Mouse (Mus musculus) hindbrain, embryonic 12.5 days (tissue): ENCODE data around the gene Adam22. TPM values are rescaled to one million over a fixed set of nuclear protein-coding genes. Genes with fewer than 3 reads are reported as not detected.
A peak's percentile ranks its signal among the peaks of the same experiment; 100 is the strongest.

Source experiments
- ATAC-seq: fragments of 200-750 bp; cut with Nextera tagmentation; 2 replicates; pipeline ENCODE4 v1.8.0; 2017; ENCODE audit warnings: moderate TSS enrichment; ENCODE audit not compliant: low FRiP score
- H3K27ac ChIP-seq: fragments of 300-500 bp; sonication (generic); 2 replicates; pipeline ENCODE4 v1.5.1; 2016; ENCODE audit warnings: mild to moderate bottlenecking
- H3K27me3 ChIP-seq: fragments of 300-500 bp; sonication (generic); 2 replicates; pipeline ENCODE4 v1.6.1; 2016; ENCODE audit warnings: mild to moderate bottlenecking
- H3K36me3 ChIP-seq: fragments of 300-500 bp; sonication (generic); 2 replicates; pipeline ENCODE4 v1.6.1; 2016; ENCODE audit warnings: mild to moderate bottlenecking
- H3K4me1 ChIP-seq: fragments of 300-500 bp; sonication (generic); 2 replicates; pipeline ENCODE4 v1.6.1; 2016
- H3K4me2 ChIP-seq: fragments of 300-500 bp; sonication (generic); replicated peaks from 2 replicates; pipeline ENCODE4 v1.6.1; 2016; ENCODE audit warnings: mild to moderate bottlenecking
- H3K4me3 ChIP-seq: fragments of 300-500 bp; sonication (generic); 2 replicates; pipeline ENCODE4 v1.5.1; 2016; ENCODE audit warnings: mild to moderate bottlenecking
- H3K9ac ChIP-seq: fragments of 300-500 bp; sonication (generic); 2 replicates; pipeline ENCODE4 v1.6.1; 2016; ENCODE audit warnings: mild to moderate bottlenecking, moderate library complexity
- H3K9me3 ChIP-seq: fragments of 300-500 bp; sonication (generic); replicated peaks from 2 replicates; pipeline ENCODE4 v1.6.1; 2016; ENCODE audit warnings: mild to moderate bottlenecking
- WGBS: fragments of 180-500 bp; shearing (Covaris S2); methylation state at CpG from one replicate; pipeline ENCODE4 v1.1.7; 2016; 5-methylcytosine and 5-hydroxymethylcytosine counted together
- polyA plus RNA-seq: library from polyadenylated mRNA; unstranded; fragments of >200 nt; fragmentation: Nextera tagmentation; extraction: Ambion mirVana; gene quantifications from 2 replicates; pipeline ENCODE4 v1.2.1, GENCODE M21; 2016

Gene Adam22
- 26.6 and 29.3 TPM in 2 replicates for polyA plus RNA-seq

- H3K4me3 ChIP-seq: peak within 1 kb of the TSS; percentile 74
- no peaks in the 10 kb centered on the region for H3K4me1 ChIP-seq
- peak within 1 kb of the TSS; percentile 87 for H3K27ac ChIP-seq
- WGBS: under 1% methylated on average over 55 of the region's 55 CpGs
- no peaks in the 10 kb centered on the region for H3K9me3 ChIP-seq
- H3K9ac ChIP-seq: peak within 1 kb of the TSS; percentile 82
- no peaks in the 10 kb centered on the region for H3K36me3 ChIP-seq
- peak within 1 kb of the TSS; percentile 77 for H3K4me2 ChIP-seq
- peak; percentile 97 for ATAC-seq
- no peaks in the 10 kb centered on the region for H3K27me3 ChIP-seq
These were observed at the start of gene Adam22 for GRCm38 (mm10) chr5:8367614-8368327. Gene Adam22, minus strand, starts transcription at chr5:8368160.

DNA sequence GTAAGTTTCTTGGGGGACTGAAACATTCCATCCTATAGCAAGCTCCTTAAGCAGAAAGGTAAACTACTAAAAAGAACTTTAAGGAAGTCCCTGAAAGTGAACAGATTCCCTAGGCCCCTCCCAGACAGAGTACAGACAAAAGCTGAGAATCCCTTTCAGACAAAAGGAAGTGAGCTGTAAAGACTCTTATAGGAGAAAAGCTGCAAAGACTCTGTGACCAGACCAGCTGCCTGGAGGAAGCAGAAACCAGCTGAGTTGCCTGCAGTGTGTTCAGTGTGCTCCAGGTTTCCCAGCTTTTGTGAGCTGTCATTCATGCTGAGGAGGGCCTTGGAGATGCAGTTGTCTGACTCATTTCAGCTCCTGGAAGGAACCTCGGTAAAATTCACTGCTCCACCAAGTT, 49.5 kb upstream of the Adam22 start:
- no peaks in the 10 kb centered on the region for H3K27me3 ChIP-seq
- no peak overlapping the region for H3K27ac ChIP-seq
- ATAC-seq: no peak
- no peak overlapping the region for H3K4me3 ChIP-seq
- peaks cover 19% of the 10 kb centered on the region for H3K36me3 ChIP-seq
- peaks cover 8% of the 10 kb centered on the region for H3K4me1 ChIP-seq
- no peak overlapping the region for H3K9ac ChIP-seq
- H3K9me3 ChIP-seq: no peaks in the 10 kb centered on the region
- no peak overlapping the region for H3K4me2 ChIP-seq
- 45% methylated on average over 1 of the region's 1 CpGs for WGBS

DNA sequence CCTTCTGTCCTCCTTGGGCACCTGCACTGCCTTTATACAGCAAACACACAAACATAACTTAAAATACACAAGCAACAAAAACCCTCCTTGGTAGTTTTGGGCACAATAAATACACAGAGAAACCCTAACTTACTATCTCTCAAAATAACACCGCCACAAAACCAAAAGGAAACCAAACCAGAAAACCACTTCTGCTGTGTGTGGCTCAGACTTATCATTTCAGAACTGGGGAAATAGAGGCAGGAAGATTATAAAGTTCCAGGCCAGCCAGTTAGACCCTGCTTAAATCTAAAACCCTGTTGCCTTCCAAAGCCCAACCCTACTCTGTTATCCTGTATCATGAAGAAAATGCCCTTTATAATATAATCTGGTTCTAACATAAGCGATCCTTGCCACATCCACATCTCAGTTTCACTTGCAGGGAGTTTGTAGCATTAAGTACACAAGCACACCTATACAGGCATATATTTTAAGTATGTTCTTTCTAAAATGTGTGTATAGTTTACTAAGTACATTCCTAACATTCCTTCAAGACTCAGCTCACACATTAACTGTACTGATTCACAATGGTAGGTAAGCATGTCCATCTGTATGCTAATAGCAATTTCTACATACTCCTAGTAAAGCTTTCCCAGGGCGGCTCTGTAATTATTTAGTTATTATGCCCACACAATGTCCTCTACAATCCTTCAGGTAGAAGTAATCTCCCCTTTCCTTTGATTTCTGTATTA, 48.9 kb upstream of the Adam22 start:
- H3K4me2 ChIP-seq: no peak overlapping the region
- WGBS: 94% methylated on average over 3 of the region's 3 CpGs
- ATAC-seq: no peak
- H3K4me3 ChIP-seq: no peak overlapping the region
- H3K9me3 ChIP-seq: no peaks in the 10 kb centered on the region
- peaks cover 8% of the 10 kb centered on the region for H3K4me1 ChIP-seq
- peaks cover 19% of the 10 kb centered on the region for H3K36me3 ChIP-seq
- H3K27me3 ChIP-seq: no peaks in the 10 kb centered on the region
- no peak overlapping the region for H3K9ac ChIP-seq
- H3K27ac ChIP-seq: no peak overlapping the region

- Histone ChIP-seq H3K4me2 (no peak overlapping the region), H3K9me3 (no peaks in the 10 kb centered on the region), H3K27me3 (no peaks in the 10 kb centered on the region), H3K4me3 (no peak overlapping the region), H3K36me3 (peaks cover 36% of the 10 kb centered on the region), H3K9ac (no peak overlapping the region), H3K4me1 (no peaks in the 10 kb centered on the region), H3K27ac (no peak overlapping the region)
- no peak for ATAC-seq
- 95% methylated on average over 4 of the region's 4 CpGs for WGBS
These were observed 40.8 kb upstream of the Adam22 start for GRCm38 (mm10) chr5:8408746-8409145.

- H3K4me3 ChIP-seq: no peak overlapping the region
- H3K9ac ChIP-seq: no peak overlapping the region
- no peaks in the 10 kb centered on the region for H3K9me3 ChIP-seq
- H3K4me2 ChIP-seq: no peak overlapping the region
- H3K4me1 ChIP-seq: no peaks in the 10 kb centered on the region
- no peaks in the 10 kb centered on the region for H3K27me3 ChIP-seq
- H3K27ac ChIP-seq: no peak overlapping the region
- peaks cover 24% of the 10 kb centered on the region for H3K36me3 ChIP-seq
- ATAC-seq: no peak
- 91% methylated on average over 13 of the region's 13 CpGs for WGBS
These were observed 29.8 kb upstream of the Adam22 start for GRCm38 (mm10) chr5:8397587-8398249.

DNA sequence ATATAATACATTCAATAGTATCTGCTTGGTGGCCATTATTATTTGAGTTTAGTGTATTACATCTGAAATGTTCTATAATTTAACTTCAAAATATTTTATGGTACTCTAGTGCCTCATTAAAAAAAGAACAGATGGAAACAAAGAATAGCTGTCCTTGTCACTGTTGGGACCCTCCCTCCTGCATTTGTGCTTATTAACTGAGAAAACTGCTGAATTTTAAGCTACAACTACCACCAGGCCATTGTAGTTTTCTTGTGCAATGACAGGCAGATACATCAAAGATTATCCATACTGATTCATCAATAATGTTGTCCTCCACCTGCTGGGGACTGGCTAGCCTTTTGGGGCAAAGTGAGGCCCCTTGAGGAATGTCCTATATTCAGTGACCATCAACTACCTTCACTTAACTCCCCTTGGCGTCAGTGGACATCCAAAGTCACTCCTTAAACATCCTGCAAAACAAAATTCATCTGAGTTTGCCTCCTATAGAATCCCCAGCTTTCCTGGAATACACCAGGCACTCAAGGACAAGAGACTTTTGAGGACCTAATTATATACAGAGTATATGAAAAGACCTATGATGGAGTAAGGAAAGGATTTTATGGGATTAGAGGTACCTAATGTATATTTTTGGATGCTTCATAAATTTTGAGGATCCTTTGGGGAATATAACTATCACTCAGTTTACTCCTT, 26.1 kb upstream of the Adam22 start:
- Histone ChIP-seq H3K4me2 (no peak overlapping the region), H3K4me3 (no peak overlapping the region), H3K4me1 (no peaks in the 10 kb centered on the region), H3K9me3 (no peaks in the 10 kb centered on the region), H3K27ac (no peak overlapping the region), H3K9ac (no peak overlapping the region), H3K36me3 (peaks cover 15% of the 10 kb centered on the region), H3K27me3 (no peaks in the 10 kb centered on the region)
- ATAC-seq: no peak
- 68% methylated on average over 1 of the region's 1 CpGs for WGBS

- 83% methylated on average over 5 of the region's 5 CpGs for WGBS
- H3K9me3 ChIP-seq: no peaks in the 10 kb centered on the region
- no peak overlapping the region for H3K4me2 ChIP-seq
- no peaks in the 10 kb centered on the region for H3K4me1 ChIP-seq
- no peak overlapping the region for H3K27ac ChIP-seq
- no peaks in the 10 kb centered on the region for H3K36me3 ChIP-seq
- no peak overlapping the region for H3K9ac ChIP-seq
- ATAC-seq: no peak
- H3K27me3 ChIP-seq: no peaks in the 10 kb centered on the region
- no peak overlapping the region for H3K4me3 ChIP-seq
These were observed 6.4 kb upstream of the Adam22 start for GRCm38 (mm10) chr5:8374297-8374906.

- Histone ChIP-seq H3K27me3 (no peaks in the 10 kb centered on the region), H3K9ac (no peak overlapping the region), H3K4me2 (no peak overlapping the region), H3K36me3 (no peaks in the 10 kb centered on the region), H3K27ac (no peak overlapping the region), H3K4me3 (no peak overlapping the region), H3K4me1 (no peaks in the 10 kb centered on the region), H3K9me3 (no peaks in the 10 kb centered on the region)
- no peak for ATAC-seq
- 77% methylated on average over 4 of the region's 4 CpGs for WGBS
These were observed 5.5 kb upstream of the Adam22 start for GRCm38 (mm10) chr5:8373415-8373814.

DNA sequence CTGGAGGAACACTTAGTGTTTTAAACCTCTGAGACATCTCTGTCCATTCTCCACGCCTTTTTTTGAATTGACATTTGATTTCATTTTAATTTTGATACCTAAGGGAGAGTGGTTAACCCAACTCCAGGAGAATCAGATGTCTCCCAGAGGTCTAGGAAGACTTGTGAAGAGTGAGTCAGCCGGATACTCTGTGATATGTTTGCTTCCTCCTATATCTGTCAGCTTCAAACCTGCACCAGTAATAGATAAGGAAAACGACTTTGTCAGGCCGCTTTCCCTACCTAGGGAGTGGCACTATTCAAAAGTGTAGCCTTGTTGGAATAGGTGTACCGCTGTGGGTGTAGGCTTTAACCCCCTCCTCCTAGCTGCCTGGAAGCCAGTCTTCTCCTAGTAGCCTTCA, 821 bp upstream of the Adam22 start:
- Histone ChIP-seq H3K9ac (no peak overlapping the region), H3K9me3 (no peaks in the 10 kb centered on the region), H3K27ac (no peak overlapping the region), H3K4me2 (no peak overlapping the region; the same call in 1 of the 2 replicates), H3K4me3 (no peak overlapping the region), H3K4me1 (no peaks in the 10 kb centered on the region), H3K27me3 (no peaks in the 10 kb centered on the region), H3K36me3 (no peaks in the 10 kb centered on the region)
- no peak for ATAC-seq
- 86% methylated on average over 5 of the region's 5 CpGs for WGBS

- Histone ChIP-seq H3K9ac (no peak overlapping the region), H3K4me1 (no peaks in the 10 kb centered on the region), H3K27me3 (no peaks in the 10 kb centered on the region), H3K27ac (0 out of 2 replicates have a peak overlapping the region, but pooled peaks have one; percentile 87), H3K4me2 (peak overlapping the region; percentile 77), H3K9me3 (no peaks in the 10 kb centered on the region), H3K36me3 (no peaks in the 10 kb centered on the region), H3K4me3 (peak overlapping the region; percentile 74)
- no peak; the same call in 1 of the 2 replicates for ATAC-seq
- WGBS: 32% methylated on average over 7 of the region's 7 CpGs
These were observed 350 bp upstream of the Adam22 start for GRCm38 (mm10) chr5:8368328-8368692.

GRCm38 (mm10) chr5:8366771-8367613, 968 bp downstream of the Adam22 start:
- no peaks in the 10 kb centered on the region for H3K27me3 ChIP-seq
- H3K27ac ChIP-seq: peak overlapping the region; percentile 87
- H3K4me2 ChIP-seq: peak overlapping the region; percentile 77
- H3K4me3 ChIP-seq: peak overlapping the region; percentile 74
- peak; percentile 66 for ATAC-seq
- no peaks in the 10 kb centered on the region for H3K4me1 ChIP-seq
- WGBS: 3% methylated on average over 25 of the region's 25 CpGs
- peak overlapping the region; percentile 82 for H3K9ac ChIP-seq
- no peaks in the 10 kb centered on the region for H3K36me3 ChIP-seq
- no peaks in the 10 kb centered on the region for H3K9me3 ChIP-seq
